Mouse (Mus musculus) E14TG2a.4 (cell line): ENCODE results near the gene H2al2a.

Experiments used
- CTCF ChIP-seq: conservative IDR thresholded peaks from 2 replicates; pipeline ENCODE4 v1.5.1; 2014; ENCODE audit warnings: low read length
- POU5F1 ChIP-seq: IDR thresholded peaks from 2 replicates; pipeline ENCODE4 v1.6.1; 2014; ENCODE audit warnings: low read length, borderline replicate concordance

DNA sequence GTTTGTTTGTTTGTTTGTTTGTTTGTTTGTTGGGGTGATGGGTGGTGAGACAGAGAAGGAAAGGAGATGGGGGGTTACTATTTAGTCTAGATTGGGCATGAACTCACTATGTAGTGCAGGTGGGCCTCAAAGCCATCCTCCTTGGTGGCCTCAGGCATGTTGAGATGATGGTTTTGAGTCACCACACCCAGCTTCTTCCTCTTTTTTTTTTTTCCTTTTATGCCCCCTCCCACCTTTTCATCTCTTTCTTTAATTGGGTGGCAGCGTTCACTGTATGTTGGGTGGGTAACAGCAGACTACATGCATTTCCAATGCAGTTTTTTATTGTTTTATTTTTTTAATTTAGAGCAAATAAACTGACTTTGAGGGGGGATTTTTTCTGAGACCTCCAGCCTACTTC lies 19.9 kb upstream of the H2al2a start:
- TF ChIP-seq CTCF = no peak
- no peak for TF ChIP-seq POU5F1
